Mouse (Mus musculus): ENCODE results near the gene Atg7. TPM values are rescaled to one million over a fixed set of nuclear protein-coding genes. Genes with fewer than 3 reads are reported as not detected.

The Atg7 gene
- polyA plus RNA-seq, 1 experiment from 2014 or later, result 18.4 TPM

DNA sequence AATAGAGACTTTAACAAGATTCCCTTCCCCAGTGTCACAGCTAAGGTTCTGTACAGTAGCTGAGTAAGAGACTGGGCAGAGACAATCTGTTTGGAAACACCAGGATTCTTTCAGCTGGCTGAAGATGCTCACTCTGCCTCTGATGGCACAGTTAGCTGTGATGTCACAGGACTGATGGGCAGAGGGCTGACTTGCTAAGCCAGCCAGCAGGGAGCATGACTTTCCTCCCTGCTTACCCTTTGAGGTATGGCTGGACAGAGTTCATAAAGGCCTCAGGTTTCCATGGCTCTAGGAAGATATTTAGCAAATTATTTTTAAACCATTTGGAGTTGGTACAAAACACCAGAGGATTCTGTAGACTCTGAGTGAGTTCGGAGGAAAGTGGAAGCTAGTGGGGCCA lies 162.0 kb downstream of the Atg7 start:
- H3K4me1 ChIP-seq (ENCODE audit: control insufficient read depth, insufficient read depth, low read length), result 0 out of 2 replicates have a peak, but pooled peaks cover 5% of the 10 kb centered on the region
- 61% methylated on average over 1 of the region's 1 CpGs for WGBS
- H3K9me3 ChIP-seq (ENCODE audit: control insufficient read depth, low read length), result no peaks in the 10 kb centered on the region
- no peaks in the 10 kb centered on the region for H3K27me3 ChIP-seq (ENCODE audit: control insufficient read depth, insufficient read depth, low read length)
- H3K4me3 ChIP-seq (replicated peaks; ENCODE audit: low read depth, low read length), result no peak overlapping the region
- no peaks in the 10 kb centered on the region for H3K36me3 ChIP-seq (ENCODE audit: control insufficient read depth, insufficient read depth, low read length)
- DNase-seq, result no peak
- ATAC-seq (ENCODE audit: low FRiP score, low TSS enrichment), result no peak
- H3K4me2 ChIP-seq (ENCODE audit: low read length), result no peak overlapping the region
- H3K27ac ChIP-seq (replicated peaks; ENCODE audit: low read depth, low read length), result no peak overlapping the region
- H3K9ac ChIP-seq (replicated peaks; ENCODE audit: low read length), result no peak overlapping the region

DNA sequence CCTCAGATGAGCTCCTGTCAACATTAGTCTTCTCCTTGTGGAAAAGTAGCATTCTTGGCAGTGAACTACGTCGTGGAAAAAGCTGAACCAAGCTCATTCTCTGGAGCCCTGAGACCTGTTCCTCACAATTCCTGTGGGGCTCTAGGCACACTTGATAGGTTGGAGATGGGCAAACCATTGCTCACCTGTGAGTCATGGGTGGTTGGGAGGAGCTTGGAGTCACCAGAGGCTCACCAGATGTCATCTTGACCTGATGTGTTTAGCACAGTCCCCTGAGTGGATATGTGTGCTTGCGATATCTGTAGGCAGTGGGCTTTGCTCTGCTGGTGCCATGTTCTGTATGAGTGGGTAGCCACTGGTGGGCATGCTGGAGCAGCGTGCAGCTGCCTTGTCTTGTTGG lies 163.0 kb downstream of the Atg7 start:
- Histone ChIP-seq H3K4me1 (ENCODE audit: control insufficient read depth, insufficient read depth, low read length) (0 out of 2 replicates have a peak, but pooled peaks cover 5% of the 10 kb centered on the region), H3K4me3 (replicated peaks; ENCODE audit: low read depth, low read length) (no peak overlapping the region), H3K9ac (replicated peaks; ENCODE audit: low read length) (no peak overlapping the region), H3K4me2 (ENCODE audit: low read length) (no peak overlapping the region), H3K27me3 (ENCODE audit: control insufficient read depth, insufficient read depth, low read length) (no peaks in the 10 kb centered on the region), H3K27ac (replicated peaks; ENCODE audit: low read depth, low read length) (no peak overlapping the region), H3K9me3 (ENCODE audit: control insufficient read depth, low read length) (no peaks in the 10 kb centered on the region), H3K36me3 (ENCODE audit: control insufficient read depth, insufficient read depth, low read length) (no peaks in the 10 kb centered on the region)
- ATAC-seq (ENCODE audit: low FRiP score, low TSS enrichment) (no peak), DNase-seq (no peak)
- WGBS, result 95% methylated on average over 4 of the region's 4 CpGs

DNA sequence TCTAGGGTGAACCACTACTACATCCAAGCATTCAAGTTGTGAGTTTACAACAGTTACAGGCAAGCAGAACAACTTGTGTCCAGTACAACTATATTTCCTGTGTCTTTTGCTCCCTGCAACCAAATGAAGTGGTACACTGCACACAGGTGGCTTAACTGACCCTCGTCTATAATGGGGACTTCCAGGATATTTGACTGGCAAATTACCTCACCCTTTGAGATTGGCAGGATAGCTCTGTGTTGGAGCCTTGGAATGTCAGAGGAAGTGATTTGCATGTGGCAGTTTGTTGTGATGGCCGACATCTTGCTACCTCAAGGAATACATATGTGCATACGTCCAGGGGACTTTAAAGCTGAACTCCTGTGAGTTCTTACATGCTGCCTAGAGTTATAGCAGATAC lies 164.6 kb downstream of the Atg7 start:
- Histone ChIP-seq H3K4me2 (ENCODE audit: low read length) (no peak overlapping the region), H3K9me3 (ENCODE audit: control insufficient read depth, low read length) (no peaks in the 10 kb centered on the region), H3K9ac (replicated peaks; ENCODE audit: low read length) (no peak overlapping the region), H3K4me1 (ENCODE audit: control insufficient read depth, insufficient read depth, low read length) (0 out of 2 replicates have a peak, but pooled peaks cover 5% of the 10 kb centered on the region), H3K36me3 (ENCODE audit: control insufficient read depth, insufficient read depth, low read length) (no peaks in the 10 kb centered on the region), H3K27ac (replicated peaks; ENCODE audit: low read depth, low read length) (no peak overlapping the region), H3K27me3 (ENCODE audit: control insufficient read depth, insufficient read depth, low read length) (no peaks in the 10 kb centered on the region), H3K4me3 (replicated peaks; ENCODE audit: low read depth, low read length) (no peak overlapping the region)
- DNase-seq, result no peak
- ATAC-seq (ENCODE audit: low FRiP score, low TSS enrichment), result no peak
- WGBS, result 78% methylated on average over 3 of the region's 3 CpGs

DNA sequence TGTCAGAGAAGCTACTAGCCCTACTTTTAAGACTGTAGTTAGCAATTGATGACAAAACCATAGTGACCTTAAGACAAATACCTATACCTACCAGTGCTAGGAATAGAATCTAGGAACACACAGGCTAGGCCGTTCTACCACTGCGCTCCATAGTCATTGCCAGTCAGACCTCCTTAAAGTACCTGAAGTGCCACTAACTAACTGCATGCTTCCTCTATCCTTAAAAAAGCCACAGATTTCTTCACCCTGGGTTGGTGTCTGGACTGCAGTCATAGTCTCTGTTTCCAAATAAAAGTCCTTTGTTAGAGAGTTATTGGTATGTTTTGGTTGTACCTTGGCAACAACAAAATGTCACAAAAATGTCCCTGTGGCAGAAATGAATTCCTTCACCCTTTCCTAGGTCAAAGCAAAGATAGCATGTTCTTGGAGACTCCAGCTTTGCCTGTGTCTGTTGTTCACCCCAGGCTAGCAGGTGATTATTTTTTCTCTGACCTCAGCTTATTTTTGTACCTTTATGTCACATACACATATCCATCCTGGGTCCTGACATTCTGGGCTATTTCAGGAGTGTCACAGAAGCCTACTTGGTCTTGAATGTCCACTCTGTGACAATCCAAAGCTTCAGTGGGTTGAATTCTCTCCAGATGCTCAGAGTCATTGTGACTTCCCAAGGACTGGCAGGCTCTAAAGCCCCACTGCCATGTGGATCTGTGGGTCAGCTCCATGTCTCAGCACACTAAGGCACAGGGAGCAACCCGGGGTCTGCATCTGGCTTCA lies 165.9 kb downstream of the Atg7 start:
- no peak for DNase-seq
- no peak overlapping the region for H3K4me2 ChIP-seq (ENCODE audit: low read length)
- H3K27me3 ChIP-seq (ENCODE audit: control insufficient read depth, insufficient read depth, low read length), result no peaks in the 10 kb centered on the region
- H3K4me1 ChIP-seq (ENCODE audit: control insufficient read depth, insufficient read depth, low read length), result 0 out of 2 replicates have a peak, but pooled peaks cover 4% of the 10 kb centered on the region
- H3K36me3 ChIP-seq (ENCODE audit: control insufficient read depth, insufficient read depth, low read length), result no peaks in the 10 kb centered on the region
- no peak overlapping the region for H3K27ac ChIP-seq (replicated peaks; ENCODE audit: low read depth, low read length)
- no peak overlapping the region for H3K9ac ChIP-seq (replicated peaks; ENCODE audit: low read length)
- H3K9me3 ChIP-seq (ENCODE audit: control insufficient read depth, low read length), result no peaks in the 10 kb centered on the region
- 95% methylated on average over 3 of the region's 3 CpGs for WGBS
- H3K4me3 ChIP-seq (replicated peaks; ENCODE audit: low read depth, low read length), result no peak overlapping the region
- ATAC-seq (ENCODE audit: low FRiP score, low TSS enrichment), result no peak

DNA sequence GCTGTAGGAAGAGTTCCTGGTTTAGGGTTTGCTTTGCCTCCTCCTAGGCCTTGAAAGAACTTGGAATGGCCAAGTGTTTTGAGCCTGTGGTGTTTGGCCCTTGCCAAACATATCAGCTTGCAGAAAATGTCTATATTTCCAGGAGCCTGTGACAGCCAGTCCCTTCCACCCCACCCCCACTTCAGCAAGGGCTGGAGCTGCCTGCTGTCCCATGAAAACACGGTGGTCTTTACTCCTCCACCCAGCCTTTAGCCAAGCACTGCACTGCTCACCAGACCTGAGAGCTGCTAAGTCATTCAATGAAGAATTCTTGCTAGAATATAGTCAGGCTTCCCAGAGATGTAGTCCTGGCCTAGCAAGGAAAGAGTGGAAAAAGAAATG lies 166.5 kb downstream of the Atg7 start:
- Histone ChIP-seq H3K4me3 (replicated peaks; ENCODE audit: low read depth, low read length) (no peak overlapping the region), H3K9ac (replicated peaks; ENCODE audit: low read length) (no peak overlapping the region), H3K36me3 (ENCODE audit: control insufficient read depth, insufficient read depth, low read length) (no peaks in the 10 kb centered on the region), H3K27ac (replicated peaks; ENCODE audit: low read depth, low read length) (no peak overlapping the region), H3K9me3 (ENCODE audit: control insufficient read depth, low read length) (no peaks in the 10 kb centered on the region), H3K4me1 (ENCODE audit: control insufficient read depth, insufficient read depth, low read length) (no peaks in the 10 kb centered on the region), H3K27me3 (ENCODE audit: control insufficient read depth, insufficient read depth, low read length) (no peaks in the 10 kb centered on the region), H3K4me2 (ENCODE audit: low read length) (no peak overlapping the region)
- no peak for ATAC-seq (ENCODE audit: low FRiP score, low TSS enrichment)
- no peak for DNase-seq
- WGBS, result 57% methylated on average over 1 of the region's 1 CpGs

DNA sequence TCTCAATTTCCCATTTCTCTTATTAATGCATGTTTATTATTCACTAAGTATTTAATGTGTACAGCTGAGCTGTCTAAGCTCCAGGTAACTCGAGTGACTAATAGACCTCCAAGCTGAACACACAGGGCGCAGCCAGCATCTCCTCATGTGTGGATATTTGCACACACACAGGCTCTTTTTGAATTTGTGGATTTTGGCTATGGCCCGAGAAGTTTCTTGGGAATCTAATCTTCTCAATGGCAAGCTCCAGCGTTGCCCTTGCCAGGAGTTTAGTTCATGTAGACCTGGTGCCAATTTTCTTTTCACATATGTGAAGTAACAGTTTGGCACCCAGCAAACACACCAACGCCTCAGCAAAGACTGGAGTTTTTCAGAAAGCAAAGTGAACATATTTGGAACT lies 169.4 kb downstream of the Atg7 start:
- Histone ChIP-seq H3K27me3 (ENCODE audit: control insufficient read depth, insufficient read depth, low read length) (no peaks in the 10 kb centered on the region), H3K9ac (replicated peaks; ENCODE audit: low read length) (no peak overlapping the region), H3K36me3 (ENCODE audit: control insufficient read depth, insufficient read depth, low read length) (no peaks in the 10 kb centered on the region), H3K4me3 (replicated peaks; ENCODE audit: low read depth, low read length) (no peak overlapping the region), H3K9me3 (ENCODE audit: control insufficient read depth, low read length) (no peaks in the 10 kb centered on the region), H3K4me1 (ENCODE audit: control insufficient read depth, insufficient read depth, low read length) (0 out of 2 replicates have a peak, but pooled peaks cover 3% of the 10 kb centered on the region), H3K4me2 (ENCODE audit: low read length) (no peak overlapping the region), H3K27ac (replicated peaks; ENCODE audit: low read depth, low read length) (no peak overlapping the region)
- no peak for ATAC-seq (ENCODE audit: low FRiP score, low TSS enrichment)
- no peak for DNase-seq
- WGBS, result 88% methylated on average over 5 of the region's 5 CpGs

DNA sequence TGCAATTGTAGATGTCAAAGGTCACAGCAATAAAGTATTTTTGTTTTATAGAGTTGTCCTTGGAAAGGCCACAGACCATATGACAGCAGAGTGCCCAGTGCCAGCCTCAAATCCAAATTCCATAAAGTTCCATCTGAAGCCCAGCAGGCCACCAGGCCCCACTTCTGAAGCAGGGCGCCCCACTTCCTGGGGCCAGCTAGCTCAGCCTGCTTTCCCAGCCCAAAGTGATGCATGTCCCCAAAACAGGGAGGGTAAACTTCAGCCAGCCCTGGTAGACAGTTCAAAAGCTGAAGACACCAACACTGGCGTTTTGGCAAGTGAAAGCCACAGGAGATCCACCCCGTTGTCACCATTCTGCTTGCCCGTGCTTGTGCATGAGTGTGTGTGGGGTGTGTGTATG lies 169.9 kb downstream of the Atg7 start:
- H3K27me3 ChIP-seq (ENCODE audit: control insufficient read depth, insufficient read depth, low read length), result no peaks in the 10 kb centered on the region

DNA sequence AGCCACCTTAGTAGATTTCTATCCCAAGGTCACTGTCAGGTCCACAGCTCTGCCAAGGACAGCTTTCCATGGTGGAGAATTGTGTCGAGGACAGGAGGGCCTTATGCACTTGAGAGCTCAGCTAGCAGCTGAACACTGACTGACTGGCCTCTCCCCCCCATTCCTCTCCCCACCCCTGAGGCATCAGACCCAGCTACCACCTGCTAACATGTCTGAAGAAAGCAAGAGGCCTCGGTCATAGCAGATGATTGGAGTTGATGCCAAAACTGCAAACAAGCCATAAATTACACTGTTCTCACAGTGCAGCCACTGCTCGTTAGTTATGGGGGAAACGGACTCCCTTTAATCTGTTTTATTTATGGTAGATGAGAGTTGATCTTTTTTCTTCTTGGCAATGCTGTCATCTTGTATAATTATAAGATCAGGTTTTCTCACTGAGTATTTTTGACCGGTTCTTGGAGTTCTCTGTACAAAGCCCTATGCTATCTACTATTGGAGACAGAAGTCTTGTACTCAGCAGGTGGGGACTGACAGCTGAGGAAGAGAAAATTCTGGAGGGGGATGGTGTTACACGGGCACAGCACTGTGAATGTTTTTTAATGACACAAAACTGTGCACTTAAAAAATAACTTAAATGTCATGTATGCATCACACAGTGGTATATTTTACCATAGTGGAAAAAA lies 171.4 kb downstream of the Atg7 start:
- Histone ChIP-seq H3K27ac (replicated peaks; ENCODE audit: low read depth, low read length) (no peak overlapping the region), H3K4me3 (replicated peaks; ENCODE audit: low read depth, low read length) (no peak overlapping the region), H3K4me1 (ENCODE audit: control insufficient read depth, insufficient read depth, low read length) (0 out of 2 replicates have a peak, but pooled peaks cover 3% of the 10 kb centered on the region), H3K9ac (replicated peaks; ENCODE audit: low read length) (no peak overlapping the region), H3K4me2 (ENCODE audit: low read length) (no peak overlapping the region), H3K27me3 (ENCODE audit: control insufficient read depth, insufficient read depth, low read length) (no peaks in the 10 kb centered on the region), H3K9me3 (ENCODE audit: control insufficient read depth, low read length) (no peaks in the 10 kb centered on the region), H3K36me3 (ENCODE audit: control insufficient read depth, insufficient read depth, low read length) (no peaks in the 10 kb centered on the region)
- ATAC-seq (ENCODE audit: low FRiP score, low TSS enrichment) (no peak), DNase-seq (no peak)
- WGBS, result 73% methylated on average over 6 of the region's 6 CpGs

More for the DNA sequence above, 169.9 kb downstream of the Atg7 start:
- Histone ChIP-seq H3K4me1 (ENCODE audit: control insufficient read depth, insufficient read depth, low read length) (0 out of 2 replicates have a peak, but pooled peaks cover 3% of the 10 kb centered on the region), H3K4me3 (replicated peaks; ENCODE audit: low read depth, low read length) (no peak overlapping the region), H3K27ac (replicated peaks; ENCODE audit: low read depth, low read length) (no peak overlapping the region), H3K9ac (replicated peaks; ENCODE audit: low read length) (no peak overlapping the region), H3K36me3 (ENCODE audit: control insufficient read depth, insufficient read depth, low read length) (no peaks in the 10 kb centered on the region), H3K9me3 (ENCODE audit: control insufficient read depth, low read length) (no peaks in the 10 kb centered on the region), H3K4me2 (ENCODE audit: low read length) (no peak overlapping the region)
- ATAC-seq (ENCODE audit: low FRiP score, low TSS enrichment) (no peak), DNase-seq (no peak)
- WGBS, result 88% methylated on average over 4 of the region's 4 CpGs

Data from midbrain, embryonic 14.5 days (tissue).